Mouse (Mus musculus) ES-E14 (cell line): ENCODE data around the gene Setx.

ENCODE experiments used
- HCFC1 ChIP-seq: IDR thresholded peaks from 2 replicates; pipeline ENCODE4 v1.6.1; 2012; ENCODE audit warnings: low read length, inconsistent platforms, borderline replicate concordance; ENCODE audit not compliant: insufficient read depth
- ZC3H11A ChIP-seq: IDR thresholded peaks from 2 replicates; pipeline ENCODE4 v1.6.1; 2012; ENCODE audit warnings: low read depth, mild to moderate bottlenecking, inconsistent platforms, low read length, borderline replicate concordance

DNA sequence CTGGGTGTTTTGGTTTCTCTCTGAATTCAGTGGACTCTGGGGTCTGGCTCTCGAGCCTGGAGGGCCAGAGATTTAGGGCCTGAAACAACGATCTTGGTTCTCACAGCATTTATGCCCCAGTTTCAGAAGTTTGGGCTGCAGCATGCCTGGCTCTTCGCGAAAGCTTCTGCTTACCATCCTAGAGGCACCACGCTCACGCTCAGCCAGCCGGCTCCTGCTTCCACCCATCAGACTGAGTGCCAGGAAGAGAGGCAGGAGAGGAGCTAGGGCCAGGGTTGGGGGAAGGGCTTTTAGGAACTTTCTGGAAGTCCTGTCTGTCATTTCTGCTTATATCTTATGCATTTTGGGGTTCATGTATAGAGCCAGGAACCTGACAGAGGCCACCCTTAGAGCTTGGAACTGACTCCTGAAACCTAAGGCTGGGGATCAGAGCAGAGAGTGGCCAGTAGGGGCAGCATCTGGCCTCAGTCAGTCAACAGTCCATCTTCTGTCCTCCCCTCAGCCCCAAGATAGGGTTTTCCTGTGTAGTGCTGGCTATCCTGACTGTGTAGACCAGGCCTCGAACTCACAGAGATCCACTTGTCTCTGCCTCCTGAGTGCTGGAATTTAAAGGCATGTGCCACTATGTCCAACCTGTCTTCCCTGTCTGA is 68.8 kb downstream of the Setx start:
- TF ChIP-seq ZC3H11A: no peak
- no peak for TF ChIP-seq HCFC1
